Mouse (Mus musculus) embryonic facial prominence, embryonic 10.5 days (tissue): ENCODE data around the gene Rapgef1. TPM values are rescaled to one million over a fixed set of nuclear protein-coding genes. Genes with fewer than 3 reads are reported as not detected.
"Not testable (repeated sequence)": the region's sequence is repeated elsewhere in the genome, so short reads cannot be mapped to it uniquely, and the experiment has no call there.

Experiments
- DNase-seq: peaks from one replicate; pipeline ENCODE4 v3.0.0-alpha.2; 2017; ENCODE audit warnings: low spot score
- H3K27ac ChIP-seq: fragments of 300-500 bp; sonication (generic); replicated peaks from 2 replicates; pipeline ENCODE4 v1.5.1; 2016; ENCODE audit warnings: mild to moderate bottlenecking
- H3K27me3 ChIP-seq: fragments of 300-500 bp; sonication (generic); replicated peaks from 2 replicates; pipeline ENCODE4 v1.6.1; 2016; ENCODE audit warnings: low read depth, mild to moderate bottlenecking; ENCODE audit not compliant: poor library complexity, severe bottlenecking
- H3K36me3 ChIP-seq: fragments of 300-500 bp; sonication (generic); replicated peaks from 2 replicates; pipeline ENCODE4 v1.6.1; 2016; ENCODE audit warnings: mild to moderate bottlenecking, moderate library complexity
- H3K4me1 ChIP-seq: fragments of 300-500 bp; sonication (generic); 2 replicates; pipeline ENCODE4 v1.6.1; 2016
- H3K4me3 ChIP-seq: fragments of 300-500 bp; sonication (generic); 2 replicates; pipeline ENCODE4 v1.5.1; 2016; ENCODE audit warnings: mild to moderate bottlenecking, moderate library complexity
- H3K9me3 ChIP-seq: fragments of 300-500 bp; sonication (generic); 2 replicates; pipeline ENCODE4 v1.6.1; 2016; ENCODE audit warnings: mild to moderate bottlenecking
- WGBS: fragments of 180-500 bp; shearing (Covaris S2); methylation state at CpG from one replicate; pipeline ENCODE4 v1.1.7; 2016; 5-methylcytosine and 5-hydroxymethylcytosine counted together
- polyA plus RNA-seq: library from polyadenylated mRNA; unstranded; fragments of >200 nt; fragmentation: Nextera tagmentation; extraction: Ambion mirVana; gene quantifications from 2 replicates; pipeline ENCODE4 v1.2.1, GENCODE M21; 2016

Rapgef1 gene
- polyA plus RNA-seq, 1 experiment from 2014 or later, result 17.3 TPM

DNA sequence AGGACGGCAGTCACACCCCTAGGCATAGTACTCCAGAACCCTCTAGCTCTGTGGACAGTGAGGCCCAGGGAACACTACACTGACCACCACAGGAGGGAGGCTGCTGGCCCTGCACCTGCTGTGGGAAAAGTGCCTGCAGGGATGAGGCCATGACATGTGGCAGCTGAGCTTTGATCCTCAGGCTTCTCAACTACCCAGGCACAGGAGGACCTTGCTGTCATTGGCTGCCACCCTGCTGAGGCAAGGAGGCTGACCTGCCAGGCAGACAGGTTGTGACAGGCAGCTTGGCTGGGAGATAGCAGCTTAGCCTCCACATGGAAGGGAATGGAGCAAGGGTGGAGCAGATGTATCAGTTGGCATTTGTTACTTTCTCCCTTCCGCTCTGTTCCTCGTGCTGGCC, 86.0 kb downstream of the Rapgef1 start:
- Histone ChIP-seq H3K4me1 (no peaks in the 10 kb centered on the region), H3K9me3 (no peaks in the 10 kb centered on the region), H3K27me3 (no peaks in the 10 kb centered on the region), H3K27ac (no peak overlapping the region), H3K36me3 (peaks cover 95% of the 10 kb centered on the region), H3K4me3 (no peak overlapping the region)
- WGBS, result 82% methylated on average over 3 of the region's 3 CpGs
- no peak for DNase-seq

DNA sequence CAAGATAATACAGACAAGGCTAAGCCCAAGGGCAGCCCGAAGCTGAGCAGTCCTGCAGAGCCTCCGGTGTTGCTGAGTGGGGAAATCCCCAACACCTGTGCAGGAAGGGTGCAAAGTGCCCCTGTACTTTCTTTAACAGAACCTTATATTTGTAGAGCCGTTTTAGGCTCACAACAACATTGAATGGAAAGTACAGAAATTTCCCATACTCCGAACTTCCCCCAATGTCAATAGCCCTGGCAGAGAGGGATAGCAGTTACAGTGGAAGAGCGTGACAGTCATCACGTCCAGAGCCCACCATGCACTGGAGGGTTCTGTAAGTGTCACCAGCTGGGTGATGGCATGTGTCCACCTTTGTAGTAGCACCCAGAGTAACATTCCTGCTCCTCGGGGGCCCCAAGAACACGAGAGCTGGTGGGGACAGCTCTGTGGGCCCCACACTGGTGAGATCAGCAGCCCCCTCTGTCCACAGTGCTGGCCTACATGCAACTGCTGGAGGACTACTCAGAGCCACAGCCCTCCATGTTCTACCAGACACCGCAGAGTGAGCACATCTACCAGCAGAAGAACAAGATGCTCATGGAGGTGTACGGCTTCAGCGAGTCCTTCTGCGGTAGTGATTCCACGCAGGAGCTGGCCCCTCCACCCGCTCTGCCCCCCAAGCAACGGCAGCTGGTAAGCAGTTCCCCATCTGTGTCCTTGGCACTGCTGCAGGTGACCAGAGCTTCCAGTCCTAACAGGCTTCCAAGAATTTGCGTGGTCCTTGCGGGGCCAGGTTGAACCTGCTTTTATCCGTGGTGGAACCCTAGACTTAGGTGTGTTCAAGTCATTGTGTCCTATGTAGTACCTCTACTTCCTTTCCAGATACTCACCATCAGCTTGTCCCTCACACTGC, 87.5 kb downstream of the Rapgef1 start:
- Histone ChIP-seq H3K27ac (no peak overlapping the region), H3K9me3 (no peaks in the 10 kb centered on the region), H3K4me3 (no peak overlapping the region), H3K4me1 (no peaks in the 10 kb centered on the region), H3K36me3 (peaks cover 92% of the 10 kb centered on the region), H3K27me3 (no peaks in the 10 kb centered on the region)
- WGBS, result 95% methylated on average over 18 of the region's 18 CpGs
- no peak for DNase-seq

DNA sequence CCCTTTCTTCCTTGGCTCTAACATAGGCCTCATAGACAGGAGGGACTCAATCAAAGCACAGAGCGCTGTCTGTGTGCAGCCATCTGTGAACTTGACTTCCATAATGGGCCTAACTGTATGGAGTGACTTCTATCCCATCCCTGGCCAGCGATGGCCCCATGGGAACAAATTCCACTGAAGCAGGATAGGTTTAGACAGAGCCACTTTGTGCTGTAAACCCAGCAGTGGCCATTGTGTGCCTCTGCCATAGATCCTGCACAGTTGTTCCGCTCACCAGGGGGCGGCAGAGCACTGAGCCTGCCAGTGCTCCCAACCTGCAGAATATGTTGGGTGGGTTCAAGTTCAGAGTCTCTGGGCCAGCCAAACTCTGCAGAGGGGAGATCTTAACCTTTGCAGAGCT, 88.2 kb downstream of the Rapgef1 start:
- Histone ChIP-seq H3K9me3 (no peaks in the 10 kb centered on the region), H3K27me3 (no peaks in the 10 kb centered on the region), H3K4me1 (no peaks in the 10 kb centered on the region), H3K27ac (no peak overlapping the region), H3K36me3 (peaks cover 92% of the 10 kb centered on the region), H3K4me3 (no peak overlapping the region)
- 81% methylated on average over 4 of the region's 4 CpGs for WGBS
- DNase-seq, result peak; percentile 36

DNA sequence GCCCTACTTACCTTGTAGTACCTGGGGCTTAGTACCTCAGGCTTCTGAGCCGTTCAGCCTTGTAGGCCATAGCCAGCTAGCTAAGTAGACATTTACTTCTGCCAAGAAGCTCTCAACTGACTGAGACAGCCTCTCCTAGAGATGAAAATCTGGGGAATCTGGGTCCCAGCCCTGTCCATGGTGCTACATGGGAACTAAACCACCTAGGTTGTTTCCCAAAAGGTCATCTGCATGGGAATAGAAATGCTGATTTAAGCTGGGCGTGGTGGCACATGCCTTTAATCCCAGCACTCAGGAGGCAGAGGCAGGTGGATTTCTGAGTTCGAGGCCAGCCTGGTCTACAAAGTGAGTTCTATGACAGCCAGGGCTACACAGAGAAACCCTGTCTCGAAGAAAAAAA, 88.7 kb downstream of the Rapgef1 start:
- not testable (repeated sequence) for H3K27me3 ChIP-seq, H3K9me3 ChIP-seq, H3K4me1 ChIP-seq, DNase-seq, H3K4me3 ChIP-seq, H3K27ac ChIP-seq
- peaks cover 92% of the 10 kb centered on the region for H3K36me3 ChIP-seq
- 90% methylated on average over 4 of the region's 4 CpGs for WGBS

DNA sequence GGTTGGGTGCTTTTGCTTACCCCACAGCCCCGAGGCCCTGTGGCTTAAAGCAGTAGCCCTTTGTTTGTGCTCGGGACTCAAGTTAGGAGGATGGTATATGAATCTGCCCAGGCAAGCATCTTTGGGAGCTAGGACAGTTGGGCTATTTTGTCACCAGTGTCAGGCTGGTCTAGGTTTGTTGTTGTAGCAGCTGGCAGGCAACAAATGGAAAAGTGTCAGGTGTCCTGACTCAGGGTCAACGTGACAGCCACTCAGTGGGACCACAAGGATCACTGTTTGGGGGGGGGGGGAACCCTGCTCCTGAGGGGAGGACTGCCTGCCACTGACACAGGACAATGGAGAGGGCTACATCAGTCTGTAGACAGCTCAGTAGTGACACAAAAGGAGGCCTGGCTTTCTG, 91.5 kb downstream of the Rapgef1 start:
- Histone ChIP-seq H3K9me3 (no peaks in the 10 kb centered on the region), H3K36me3 (peaks cover 92% of the 10 kb centered on the region), H3K27me3 (no peaks in the 10 kb centered on the region), H3K4me3 (no peak overlapping the region), H3K27ac (no peak overlapping the region), H3K4me1 (peaks cover 10% of the 10 kb centered on the region)
- no peak for DNase-seq
- 75% methylated on average over 3 of the region's 3 CpGs for WGBS

- no peak for DNase-seq
- Histone ChIP-seq H3K4me3 (no peak overlapping the region), H3K27me3 (no peaks in the 10 kb centered on the region), H3K36me3 (peaks cover 92% of the 10 kb centered on the region), H3K9me3 (no peaks in the 10 kb centered on the region), H3K27ac (no peak overlapping the region), H3K4me1 (peaks cover 18% of the 10 kb centered on the region)
- 88% methylated on average over 5 of the region's 5 CpGs for WGBS
Observed at GRCm38 (mm10) chr2:29711877-29712276, 92.4 kb downstream of the Rapgef1 start.

DNA sequence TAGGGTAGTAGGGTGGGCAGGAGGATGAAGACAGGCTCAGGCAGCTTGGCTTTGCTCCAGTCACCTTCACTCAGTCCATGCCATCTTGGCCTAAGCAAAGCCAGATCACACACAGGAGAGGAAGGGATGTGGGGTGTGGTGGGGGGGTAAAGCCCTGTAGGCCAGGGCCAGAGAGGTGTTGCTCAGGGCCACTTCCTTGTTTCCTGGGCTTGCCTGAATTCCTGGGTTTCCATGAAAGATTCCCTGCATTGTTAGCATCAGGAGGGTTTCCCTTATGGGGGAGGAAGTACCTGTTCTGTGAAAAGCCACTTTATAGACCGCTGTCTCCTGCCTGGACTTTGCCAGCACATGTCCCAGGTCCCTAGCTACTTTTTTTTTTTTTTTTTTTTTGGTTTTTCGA, 94.0 kb downstream of the Rapgef1 start:
- H3K4me3 ChIP-seq, result no peak overlapping the region
- H3K36me3 ChIP-seq, result peaks cover 91% of the 10 kb centered on the region
- peaks cover 20% of the 10 kb centered on the region for H3K4me1 ChIP-seq
- no peak for DNase-seq
- 83% methylated on average over 2 of the region's 2 CpGs for WGBS
- no peaks in the 10 kb centered on the region for H3K27me3 ChIP-seq
- H3K27ac ChIP-seq, result no peak overlapping the region
- H3K9me3 ChIP-seq, result no peaks in the 10 kb centered on the region

- 95% methylated on average over 5 of the region's 5 CpGs for WGBS
Observed at GRCm38 (mm10) chr2:29714127-29714526, 94.6 kb downstream of the Rapgef1 start.

GRCm38 (mm10) chr2:29716143-29716542, 96.6 kb downstream of the Rapgef1 start:
- Histone ChIP-seq H3K27me3 (no peaks in the 10 kb centered on the region), H3K36me3 (peaks cover 99% of the 10 kb centered on the region), H3K9me3 (no peaks in the 10 kb centered on the region), H3K4me1 (peaks cover 20% of the 10 kb centered on the region), H3K4me3 (no peak overlapping the region), H3K27ac (peak overlapping the region; percentile 36)
- no peak for DNase-seq
- 35% methylated on average over 7 of the region's 7 CpGs for WGBS

More at GRCm38 (mm10) chr2:29714127-29714526, 94.6 kb downstream of the Rapgef1 start:
- Histone ChIP-seq H3K27me3 (no peaks in the 10 kb centered on the region), H3K36me3 (peaks cover 93% of the 10 kb centered on the region), H3K9me3 (no peaks in the 10 kb centered on the region), H3K27ac (no peak overlapping the region), H3K4me1 (peaks cover 20% of the 10 kb centered on the region), H3K4me3 (no peak overlapping the region)
- no peak for DNase-seq

DNA sequence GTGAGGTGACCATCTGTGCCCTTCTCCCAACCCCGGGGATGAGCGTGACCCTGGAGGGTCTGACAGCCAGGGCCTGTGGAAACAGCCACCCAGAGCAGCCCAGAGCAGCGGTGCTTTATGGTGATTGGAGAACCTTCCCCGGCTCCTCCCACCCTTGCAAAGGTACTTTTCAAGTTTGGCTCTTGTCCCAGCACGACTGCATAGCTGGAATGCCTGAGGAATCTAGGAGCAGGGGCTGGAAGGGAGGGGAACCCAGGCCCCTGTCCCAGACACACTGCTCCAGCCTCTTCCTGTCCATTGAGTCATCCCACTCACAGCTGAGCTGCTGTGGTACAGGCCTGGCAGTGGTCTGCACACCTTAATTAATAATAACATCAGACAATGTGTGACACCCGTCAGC, 97.2 kb downstream of the Rapgef1 start:
- H3K9me3 ChIP-seq, result no peaks in the 10 kb centered on the region
- peak overlapping the region; percentile 36 for H3K27ac ChIP-seq
- H3K4me1 ChIP-seq, result peaks cover 20% of the 10 kb centered on the region
- H3K27me3 ChIP-seq, result no peaks in the 10 kb centered on the region
- 13% methylated on average over 6 of the region's 6 CpGs for WGBS
- peak; percentile 76 for DNase-seq
- peaks cover 99% of the 10 kb centered on the region for H3K36me3 ChIP-seq
- H3K4me3 ChIP-seq, result no peak overlapping the region

DNA sequence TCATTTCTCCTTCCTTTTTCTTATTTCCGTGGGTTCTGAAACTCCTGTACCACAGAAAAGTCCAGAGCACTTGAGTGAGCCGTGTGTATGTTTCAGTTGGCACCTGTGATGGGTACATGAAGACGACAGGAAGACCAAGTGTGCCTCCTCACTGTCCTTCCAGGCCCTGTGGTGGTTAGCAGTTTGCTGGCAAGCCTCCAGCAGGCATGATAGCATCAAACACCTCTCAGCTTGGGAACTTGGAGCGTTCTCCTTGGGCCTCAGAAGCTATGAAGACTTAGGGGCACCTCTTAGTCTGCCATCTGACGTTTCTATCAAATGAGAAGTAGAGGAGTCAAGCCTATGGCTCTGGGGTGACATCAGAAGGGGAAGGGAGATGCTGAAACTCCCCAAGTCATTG, 99.1 kb downstream of the Rapgef1 start:
- peaks cover 99% of the 10 kb centered on the region for H3K36me3 ChIP-seq
- H3K4me1 ChIP-seq, result peaks cover 20% of the 10 kb centered on the region
- 92% methylated on average over 5 of the region's 5 CpGs for WGBS
- no peaks in the 10 kb centered on the region for H3K9me3 ChIP-seq
- no peak overlapping the region for H3K27ac ChIP-seq
- no peak overlapping the region for H3K4me3 ChIP-seq
- no peak for DNase-seq
- no peaks in the 10 kb centered on the region for H3K27me3 ChIP-seq

- H3K4me1 ChIP-seq, result no peaks in the 10 kb centered on the region
- no peak for DNase-seq
- no peaks in the 10 kb centered on the region for H3K27me3 ChIP-seq
- H3K36me3 ChIP-seq, result peaks cover 100% of the 10 kb centered on the region
- WGBS, result 93% methylated on average over 3 of the region's 3 CpGs
- H3K27ac ChIP-seq, result no peak overlapping the region
- no peak overlapping the region for H3K4me3 ChIP-seq
- H3K9me3 ChIP-seq, result no peaks in the 10 kb centered on the region
Observed at GRCm38 (mm10) chr2:29723132-29723531, 103.6 kb downstream of the Rapgef1 start.

DNA sequence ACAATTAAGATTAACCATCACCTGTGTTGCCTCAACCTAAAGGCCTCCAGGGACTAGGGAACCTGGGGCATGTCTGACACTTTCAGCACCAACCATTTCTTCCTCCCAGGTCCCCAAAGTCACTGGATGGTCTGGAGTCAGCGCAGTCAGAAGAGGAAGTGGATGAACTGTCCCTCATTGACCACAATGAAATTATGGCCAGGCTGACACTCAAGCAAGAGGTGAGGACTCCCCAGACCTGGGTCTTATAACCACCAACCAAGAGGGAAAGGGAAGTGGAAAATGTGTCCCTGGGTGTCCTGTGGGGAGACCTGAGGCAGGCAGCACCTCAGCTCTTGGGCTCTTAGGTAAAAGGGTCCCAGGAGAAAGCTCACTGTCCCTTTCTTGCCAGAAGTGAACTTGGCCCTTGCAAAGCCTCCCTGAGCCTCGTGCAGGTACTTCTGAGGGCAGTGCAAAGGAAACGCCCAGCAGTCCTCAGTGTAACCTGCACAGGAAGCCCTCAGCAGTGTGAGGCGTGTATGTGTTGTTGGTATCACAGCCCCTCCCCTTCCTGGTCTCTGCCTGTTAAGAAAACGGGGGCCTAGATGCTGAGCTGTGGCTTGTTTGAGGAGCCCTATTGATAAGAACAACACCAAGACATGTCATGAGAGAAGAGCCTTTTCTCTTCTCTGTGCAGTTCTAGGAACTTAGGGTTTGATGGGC, 105.3 kb downstream of the Rapgef1 start:
- no peak for DNase-seq
- Histone ChIP-seq H3K4me1 (no peaks in the 10 kb centered on the region), H3K9me3 (no peaks in the 10 kb centered on the region), H3K36me3 (peaks cover 100% of the 10 kb centered on the region), H3K4me3 (no peak overlapping the region), H3K27me3 (no peaks in the 10 kb centered on the region), H3K27ac (no peak overlapping the region)
- 82% methylated on average over 5 of the region's 5 CpGs for WGBS
